In the genomic region with DNA sequence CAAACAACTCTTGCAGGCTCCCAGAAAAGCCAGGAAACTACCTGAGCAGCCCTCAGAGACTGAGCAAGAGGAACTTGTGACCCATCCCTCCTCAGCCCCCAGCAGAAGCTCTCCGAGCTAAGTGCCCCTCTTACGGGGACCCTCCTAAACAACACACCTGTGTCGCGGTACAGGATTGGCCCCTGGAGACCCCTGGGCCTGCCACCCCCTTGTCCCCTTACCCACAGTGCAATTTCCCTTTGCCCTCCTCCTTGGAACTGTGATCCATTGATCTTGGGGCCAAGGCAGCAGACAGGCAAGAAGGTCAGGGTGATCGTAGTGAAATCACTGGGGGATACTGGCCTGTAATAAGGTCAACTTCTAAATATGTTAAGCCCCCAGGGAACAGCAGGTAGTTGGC, we compare ENCODE assay signal across 9 mouse cellular contexts. TPM values are rescaled to one million over a fixed set of nuclear protein-coding genes. Genes with fewer than 3 reads are reported as not detected.
A peak's percentile ranks its signal among the peaks of the same experiment; 100 is the strongest.
DNase-seq lines count a peak whose midpoint lies in the region; ATAC-seq and TF ChIP-seq lines count a peak whose summit lies in the region.
"Had no signal": no experiment of that assay in that cellular context is flagged by ENCODE, and none has a peak within 500 bp of the region (broad histone marks: within the 10 kb centered on the region; RNA-seq: fewer than 3 reads in every experiment).

No protein-coding gene starts in this region.

- peak overlapping the region; percentile 54; the same call in 1 of the 2 replicates for H3K9ac ChIP-seq in ES-E14 (ENCODE audit: insufficient read depth, low read depth, low read length, poor library complexity, severe bottlenecking)
- no peak overlapping the region for H3K9ac ChIP-seq in hindbrain, embryonic 15.5 days
- no peak overlapping the region for H3K9ac ChIP-seq in midbrain, embryonic 11.5 days (ENCODE audit: low read length)

- no peak for TF ChIP-seq POLR2A in thymus, adult 2 months (IDR thresholded peaks at IDR 0.05; ENCODE audit: control insufficient read depth, extremely low read depth, insufficient read depth, low read length, poor library complexity)

- H3K27ac ChIP-seq in heart, embryonic 10.5 days = peak overlapping the region; percentile 92
- H3K27ac ChIP-seq in ES-E14 (ENCODE audit: insufficient read depth, low read depth, low read length, poor library complexity, severe bottlenecking) = peak overlapping the region; percentile 62; the same call in 1 of the 2 replicates
- H3K27ac ChIP-seq in hindbrain, embryonic 15.5 days (replicated peaks) = no peak overlapping the region
- H3K27ac ChIP-seq in midbrain, embryonic 11.5 days (ENCODE audit: low read depth, low read length) = no peak overlapping the region
- H3K27ac ChIP-seq in thymus, adult 2 months (ENCODE audit: control insufficient read depth, insufficient read depth, low read length) = no peak overlapping the region

- H3K4me3 ChIP-seq in heart, embryonic 10.5 days = peak overlapping the region; percentile 69
- H3K4me3 ChIP-seq in ES-E14 (ENCODE audit: insufficient read depth in 1 of 2, low read depth in 1 of 2, low read length in 2 of 2, poor library complexity in 1 of 2, severe bottlenecking in 1 of 2) = peak overlapping the region; percentile 56 to 69
- peak overlapping the region; percentile 53 for H3K4me3 ChIP-seq in hindbrain, embryonic 15.5 days
- H3K4me3 ChIP-seq in midbrain, embryonic 11.5 days (ENCODE audit: low read depth, low read length) = no peak overlapping the region
- no peak overlapping the region for H3K4me3 ChIP-seq in thymus, adult 2 months (ENCODE audit: control insufficient read depth, insufficient read depth, low read length)

- H3K27me3 ChIP-seq in heart, embryonic 10.5 days (ENCODE audit: insufficient read depth, poor library complexity, severe bottlenecking) = no peaks in the 10 kb centered on the region
- no peaks in the 10 kb centered on the region for H3K27me3 ChIP-seq in hindbrain, embryonic 15.5 days
- H3K27me3 ChIP-seq in midbrain, embryonic 11.5 days (ENCODE audit: control insufficient read depth, insufficient read depth, low read length) = no peaks in the 10 kb centered on the region
- no peaks in the 10 kb centered on the region for H3K27me3 ChIP-seq in thymus, adult 2 months (ENCODE audit: control insufficient read depth, insufficient read depth, low read length)

- no peak for ATAC-seq in hindbrain, embryonic 15.5 days (ENCODE audit: low FRiP score, low read depth)
- no peak for ATAC-seq in midbrain, embryonic 11.5 days (ENCODE audit: low FRiP score)

- TF ChIP-seq CTCF in thymus, adult 2 months (IDR thresholded peaks at IDR 0.05; ENCODE audit: borderline replicate concordance, control insufficient read depth, extremely low read depth, insufficient read depth, low read length, poor library complexity) = no peak

- DNase-seq in heart, embryonic 10.5 days (ENCODE audit: low spot score) = no peak
- DNase-seq in heart, adult 18-20 months = no peak
- no peak for DNase-seq in ES-E14 (ENCODE audit: low read depth, low spot score)
- DNase-seq in midbrain, embryonic 11.5 days (ENCODE audit: low spot score, missing footprints) = peak; percentile 45
- no peak for DNase-seq in right cerebral cortex, postnatal 25 days
- DNase-seq in thymus, adult 2 months = no peak
- DNase-seq in layer of hippocampus, postnatal 25 days (ENCODE audit: extremely low spot score in 1 of 2, low spot score in 1 of 2) = no peak
- DNase-seq: cerebellum, adult 9-11 months had no signal

- peaks cover 67% of the 10 kb centered on the region for H3K4me1 ChIP-seq in heart, embryonic 10.5 days
- peaks cover 5 to 22% of the 10 kb centered on the region in 2 experiments; a peak in 3 of 4 replicates for H3K4me1 ChIP-seq in ES-E14 (ENCODE audit: control insufficient read depth in 2 of 2, insufficient read depth in 2 of 2, low read length in 2 of 2, poor library complexity in 1 of 2)
- peaks cover 31% of the 10 kb centered on the region for H3K4me1 ChIP-seq in hindbrain, embryonic 15.5 days (replicated peaks)
- H3K4me1 ChIP-seq in midbrain, embryonic 11.5 days (ENCODE audit: control insufficient read depth, insufficient read depth, low read length) = peaks cover 4% of the 10 kb centered on the region; the same call in 1 of the 2 replicates
- H3K4me1 ChIP-seq in thymus, adult 2 months (replicated peaks; ENCODE audit: control insufficient read depth, insufficient read depth, low read length) = peaks cover 10% of the 10 kb centered on the region

- H3K4me2 ChIP-seq in hindbrain, embryonic 15.5 days = peak overlapping the region; percentile 88
- no peak overlapping the region for H3K4me2 ChIP-seq in midbrain, embryonic 11.5 days

- no peaks in the 10 kb centered on the region for H3K9me3 ChIP-seq in heart, embryonic 10.5 days
- no peaks in the 10 kb centered on the region for H3K9me3 ChIP-seq in ES-E14 (ENCODE audit: control insufficient read depth, insufficient read depth, low read depth, low read length)
- H3K9me3 ChIP-seq in hindbrain, embryonic 15.5 days = no peaks in the 10 kb centered on the region
- H3K9me3 ChIP-seq in midbrain, embryonic 11.5 days (ENCODE audit: control insufficient read depth, low read length) = no peaks in the 10 kb centered on the region

- in situ Hi-C loops in ES-E14 (cut with MboI; ENCODE audit: low sequenced_read_pairs in 2 of 2, unreplicated experiment in 2 of 2) = no loop called here

- no peaks in the 10 kb centered on the region for H3K36me3 ChIP-seq in heart, embryonic 10.5 days
- no peaks in the 10 kb centered on the region for H3K36me3 ChIP-seq in ES-E14 (ENCODE audit: control insufficient read depth, insufficient read depth, low read length, poor library complexity, severe bottlenecking)
- no peaks in the 10 kb centered on the region for H3K36me3 ChIP-seq in hindbrain, embryonic 15.5 days
- H3K36me3 ChIP-seq in midbrain, embryonic 11.5 days (ENCODE audit: control insufficient read depth, insufficient read depth, low read length) = no peaks in the 10 kb centered on the region
- no peaks in the 10 kb centered on the region for H3K36me3 ChIP-seq in thymus, adult 2 months (ENCODE audit: control insufficient read depth, insufficient read depth, low read length)

- WGBS in heart, embryonic 10.5 days = 76% methylated on average over 5 of the region's 5 CpGs
- WGBS in hindbrain, embryonic 15.5 days = 73% methylated on average over 5 of the region's 5 CpGs
- 75% methylated on average over 5 of the region's 5 CpGs for WGBS in midbrain, embryonic 11.5 days
- 66% methylated on average over 5 of the region's 5 CpGs for WGBS in thymus, adult 2 months

TF ChIP-seq in ES-E14, 5 proteins besides CTCF, POLR2A, EP300 and RAD21:
- no peak for TF ChIP-seq CHD2 (IDR thresholded peaks at IDR 0.05; ENCODE audit: low read depth, low read length)

RNA-seq across cellular contexts. Expression of gene Creld2, which starts 17.1 kb away (rescaled TPM):
- polyA plus RNA-seq in heart, embryonic 10.5 days (2016; fragmentation: Nextera tagmentation; extraction: Ambion mirVana) = 98.6 and 126 TPM in 2 replicates
- total RNA-seq in heart, adult 18-20 months (2021) = 10 to 100 TPM; 19.6 to 28.7 TPM
- 324 and 328 TPM in 2 replicates for total RNA-seq in ES-E14 (2012; rRNA removed)
- 63.2 and 66.0 TPM in 2 replicates for polyA plus RNA-seq in hindbrain, embryonic 15.5 days (2015; fragmentation: Nextera tagmentation; extraction: Ambion mirVana)
- polyA plus RNA-seq in midbrain, embryonic 11.5 days (2014; fragmentation: Nextera tagmentation; extraction: Ambion mirVana) = 72.5 and 81.7 TPM in 2 replicates
- polyA plus RNA-seq in thymus, adult 2 months (2012; rRNA removed) = 38.3 and 45.1 TPM in 2 replicates
- 10 to 100 TPM; 18.0 to 28.1 TPM for total RNA-seq in layer of hippocampus, postnatal 25 days (2021)

RNA-seq across cellular contexts. Expression of gene Alg12, which starts 17.5 kb away (rescaled TPM):
- polyA plus RNA-seq in heart, embryonic 10.5 days (2016; fragmentation: Nextera tagmentation; extraction: Ambion mirVana) = 14.6 and 15.2 TPM in 2 replicates
- total RNA-seq in heart, adult 18-20 months (2021) = 1 to 10 TPM; 8.3 to 8.8 TPM
- total RNA-seq in ES-E14 (2012; rRNA removed) = 17.0 and 17.8 TPM in 2 replicates
- polyA plus RNA-seq in hindbrain, embryonic 15.5 days (2015; fragmentation: Nextera tagmentation; extraction: Ambion mirVana) = 8.1 and 9.2 TPM in 2 replicates
- polyA plus RNA-seq in midbrain, embryonic 11.5 days (2014; fragmentation: Nextera tagmentation; extraction: Ambion mirVana) = 10.8 and 11.0 TPM in 2 replicates
- polyA plus RNA-seq in thymus, adult 2 months (2012; rRNA removed) = 25.1 and 27.1 TPM in 2 replicates
- 10 to 100 TPM; 12.7 to 16.9 TPM for total RNA-seq in layer of hippocampus, postnatal 25 days (2021)

RNA-seq across cellular contexts. Expression of gene Pim3, which starts 25.4 kb away (rescaled TPM):
- polyA plus RNA-seq in heart, embryonic 10.5 days (2016; fragmentation: Nextera tagmentation; extraction: Ambion mirVana) = 68.1 and 73.7 TPM in 2 replicates
- 100 to 1,000 TPM in 1 of 2 experiments, 10 to 100 TPM in 1; 97.9 to 139 TPM for total RNA-seq in heart, adult 18-20 months (2021)
- total RNA-seq in ES-E14 (2012; rRNA removed) = 159 and 169 TPM in 2 replicates
- 69.2 and 69.3 TPM in 2 replicates for polyA plus RNA-seq in hindbrain, embryonic 15.5 days (2015; fragmentation: Nextera tagmentation; extraction: Ambion mirVana)
- 30.1 and 30.5 TPM in 2 replicates for polyA plus RNA-seq in midbrain, embryonic 11.5 days (2014; fragmentation: Nextera tagmentation; extraction: Ambion mirVana)
- polyA plus RNA-seq in thymus, adult 2 months (2012; rRNA removed) = 35.8 and 46.3 TPM in 2 replicates
- 10 to 100 TPM; 30.3 to 38.9 TPM for total RNA-seq in layer of hippocampus, postnatal 25 days (2021)

Comparison
In these comparisons a context has a peak if more than half of its experiments do, and no peak if none do; other contexts are left out.
1. H3K27ac ChIP-seq: peak in heart, embryonic 10.5 days (single experiment) and ES-E14 (single experiment); none in hindbrain, embryonic 15.5 days (single experiment), midbrain, embryonic 11.5 days (single experiment) and thymus, adult 2 months (single experiment).
2. H3K4me3 ChIP-seq: peak in heart, embryonic 10.5 days (single experiment), ES-E14 (2 of 2) and hindbrain, embryonic 15.5 days (single experiment); none in midbrain, embryonic 11.5 days (single experiment) and thymus, adult 2 months (single experiment).